Mouse (Mus musculus): ENCODE results near the gene Trpc2.

Gene Trpc2

DNA sequence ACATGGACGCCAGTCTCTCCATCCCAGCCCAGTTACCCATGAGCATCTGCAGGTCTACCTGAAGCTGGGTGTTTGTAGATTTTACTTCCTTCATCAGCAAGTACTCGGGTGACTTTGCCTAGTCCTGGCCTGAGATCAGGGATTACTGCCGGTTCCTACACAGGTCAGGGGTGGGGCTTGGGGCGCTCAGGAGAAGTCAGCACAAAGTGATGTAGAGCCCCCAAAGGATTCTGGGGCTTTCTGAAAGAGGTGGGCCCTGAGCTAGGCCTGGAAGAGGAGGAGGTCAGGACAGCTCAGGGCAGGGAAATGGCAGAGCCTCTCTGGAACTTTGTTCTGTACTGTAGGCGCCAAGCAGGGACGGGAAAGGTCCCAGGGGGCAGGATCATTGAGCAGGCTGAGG, 19.8 kb downstream of the Trpc2 start:
- no peak for DNase-seq (ENCODE audit: low spot score in 2 of 2)

DNA sequence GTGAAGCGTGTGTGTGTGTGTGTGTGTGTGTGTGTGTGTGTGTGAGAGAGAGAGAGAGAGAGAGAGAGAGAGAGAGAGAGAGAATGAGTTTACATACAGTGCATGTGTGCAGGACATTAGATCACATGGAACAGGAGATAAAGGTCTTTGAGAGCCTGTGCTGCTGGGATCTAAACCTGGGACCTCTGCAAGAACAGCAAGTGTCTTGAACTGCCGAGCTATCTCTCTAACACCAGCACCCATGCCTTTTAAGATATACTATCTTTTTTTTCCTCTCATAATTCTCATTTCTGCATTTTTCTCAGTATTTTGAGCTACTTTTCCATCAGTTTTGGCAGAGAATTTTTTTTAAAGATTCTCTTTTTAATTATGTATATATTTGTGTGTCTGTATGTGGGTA, 20.6 kb downstream of the Trpc2 start:
- no peak for DNase-seq (ENCODE audit: low spot score in 2 of 2)

DNA sequence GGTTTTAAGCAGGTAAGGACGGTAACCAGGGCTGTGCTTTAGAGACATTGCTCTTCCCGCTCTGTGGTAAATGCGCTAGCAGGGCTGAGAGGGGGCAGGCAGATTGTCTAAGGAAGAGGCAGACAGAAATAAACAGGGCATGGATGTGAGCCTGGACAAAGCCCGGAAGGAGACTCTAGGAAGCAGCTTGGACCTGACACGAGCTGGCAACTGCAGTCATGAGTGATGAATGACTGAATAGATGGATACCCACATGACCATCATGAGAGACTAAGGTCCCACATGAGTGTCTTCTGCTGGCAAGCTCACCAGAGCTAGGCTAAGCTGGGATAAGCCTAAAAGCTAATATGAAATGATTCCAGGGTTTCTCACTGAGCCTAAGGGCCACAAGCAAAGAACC, 21.2 kb downstream of the Trpc2 start:
- DNase-seq (ENCODE audit: low spot score in 2 of 2), result no peak

DNA sequence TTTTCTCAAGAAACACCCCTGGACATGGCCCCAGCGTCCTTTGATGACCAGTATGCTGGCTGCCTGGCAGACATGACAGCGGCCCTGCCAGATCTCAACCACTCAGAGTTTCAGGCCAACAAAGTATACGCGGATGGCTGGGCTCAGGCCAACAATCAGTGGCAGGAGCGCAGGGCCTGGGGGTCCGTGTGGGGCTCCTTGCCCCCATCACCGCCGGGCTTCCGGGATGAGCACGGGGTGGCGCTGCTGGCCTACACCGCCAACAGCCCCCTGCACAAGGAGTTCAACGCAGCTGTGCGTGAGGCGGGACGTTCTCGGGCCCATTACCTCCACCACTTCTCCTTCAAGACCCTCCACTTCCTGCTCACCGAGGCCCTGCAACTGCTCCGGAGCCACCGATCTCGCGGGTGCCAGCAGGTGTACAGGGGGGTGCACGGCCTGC, 23.8 kb downstream of the Trpc2 start:
- no peak for DNase-seq (ENCODE audit: low spot score in 2 of 2)

DNA sequence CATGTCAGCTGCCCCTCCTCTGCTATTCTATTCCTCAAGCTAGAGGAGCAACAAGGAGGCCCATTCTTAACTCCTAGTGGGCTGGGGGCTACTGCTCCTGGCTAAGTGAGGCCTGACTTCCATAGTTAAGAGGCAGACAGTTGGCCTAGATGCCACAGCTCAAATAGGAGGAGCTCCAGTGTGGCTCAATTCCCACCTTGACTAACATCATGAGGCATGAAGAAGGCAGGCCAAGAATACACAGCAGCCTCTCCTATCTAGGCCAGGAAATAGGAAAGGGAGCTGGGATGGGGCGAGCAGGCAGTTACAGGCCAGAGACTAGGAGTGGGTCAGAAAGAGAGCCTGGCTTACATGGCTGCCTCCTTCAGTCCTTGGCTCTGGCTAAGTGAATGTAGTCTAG, 25.3 kb downstream of the Trpc2 start:
- DNase-seq (ENCODE audit: low spot score in 2 of 2), result no peak

DNA sequence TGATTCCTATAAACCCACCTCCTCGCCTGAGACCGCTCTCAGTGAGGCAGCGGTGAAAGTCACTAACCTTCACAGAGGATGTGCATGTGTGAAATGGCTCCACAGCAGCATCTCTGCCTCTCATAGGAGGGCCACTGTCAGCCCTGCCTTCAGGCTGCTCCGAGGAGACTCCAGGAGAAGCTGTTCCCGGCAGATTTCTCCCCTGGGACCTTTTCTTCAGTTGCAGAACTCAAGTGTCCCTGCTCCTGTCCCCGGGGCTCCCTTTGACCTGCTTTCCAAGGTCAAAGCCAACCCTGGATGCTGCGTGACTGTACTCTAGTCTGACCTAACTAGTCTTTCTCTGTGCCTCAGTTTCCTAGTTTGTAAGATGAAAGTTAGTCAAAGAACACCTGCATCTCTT, 26.3 kb downstream of the Trpc2 start, which contains the start of gene Art5:
Gene Art5, minus strand, starts transcription at position 319 of the 400 bp plus-strand sequence.
- no peak for DNase-seq (ENCODE audit: low spot score in 2 of 2)

DNA sequence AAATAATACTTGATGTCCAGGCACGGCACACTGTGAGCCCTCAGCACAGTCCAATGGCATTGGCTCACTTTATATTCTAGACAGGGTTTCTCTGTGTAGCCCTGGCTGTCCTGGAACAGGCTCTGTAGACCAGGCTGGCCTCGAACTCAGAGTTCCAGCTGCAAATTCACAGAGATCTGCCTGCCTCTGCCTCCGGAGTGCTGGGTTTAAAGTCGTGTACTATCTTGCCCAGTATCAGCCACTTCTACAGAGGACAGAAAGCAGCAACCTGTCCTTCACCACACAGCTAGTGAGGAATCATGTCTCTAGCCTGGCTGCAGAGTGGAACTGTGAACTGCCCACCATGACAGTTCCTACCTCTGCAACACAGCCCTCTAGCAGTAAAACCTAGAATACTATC, 26.8 kb downstream of the Trpc2 start:
- DNase-seq (ENCODE audit: low spot score in 2 of 2), result no peak

DNA sequence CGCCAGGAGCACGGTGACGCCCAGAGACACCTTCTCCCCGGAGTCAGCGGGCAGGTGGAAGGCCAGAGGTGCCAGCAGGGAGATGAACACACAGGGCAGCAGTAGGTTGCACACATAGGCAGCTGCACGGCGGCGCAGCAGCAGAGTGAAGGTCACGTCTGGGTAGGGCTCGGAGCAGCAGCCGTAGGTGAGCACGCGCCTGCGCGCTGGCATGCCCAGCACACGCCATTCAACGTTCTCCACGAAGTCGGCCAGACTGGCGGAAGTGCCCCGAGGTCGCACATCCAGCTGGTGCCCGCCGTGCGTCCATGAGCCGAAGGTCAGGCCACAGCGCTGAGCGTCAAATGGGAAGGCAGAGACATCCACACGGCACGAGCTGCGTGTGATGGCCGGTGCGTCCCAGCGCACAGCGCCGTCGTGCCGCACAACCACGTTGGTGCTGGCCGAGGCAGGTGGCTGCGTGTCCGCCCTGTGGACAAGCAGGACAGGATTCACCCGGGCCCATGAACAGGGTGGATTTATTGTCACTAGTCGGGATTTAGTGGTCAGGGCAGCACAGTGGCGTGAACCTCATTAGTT, 30.3 kb downstream of the Trpc2 start:
- DNase-seq (ENCODE audit: low spot score in 2 of 2), result no peak

DNA sequence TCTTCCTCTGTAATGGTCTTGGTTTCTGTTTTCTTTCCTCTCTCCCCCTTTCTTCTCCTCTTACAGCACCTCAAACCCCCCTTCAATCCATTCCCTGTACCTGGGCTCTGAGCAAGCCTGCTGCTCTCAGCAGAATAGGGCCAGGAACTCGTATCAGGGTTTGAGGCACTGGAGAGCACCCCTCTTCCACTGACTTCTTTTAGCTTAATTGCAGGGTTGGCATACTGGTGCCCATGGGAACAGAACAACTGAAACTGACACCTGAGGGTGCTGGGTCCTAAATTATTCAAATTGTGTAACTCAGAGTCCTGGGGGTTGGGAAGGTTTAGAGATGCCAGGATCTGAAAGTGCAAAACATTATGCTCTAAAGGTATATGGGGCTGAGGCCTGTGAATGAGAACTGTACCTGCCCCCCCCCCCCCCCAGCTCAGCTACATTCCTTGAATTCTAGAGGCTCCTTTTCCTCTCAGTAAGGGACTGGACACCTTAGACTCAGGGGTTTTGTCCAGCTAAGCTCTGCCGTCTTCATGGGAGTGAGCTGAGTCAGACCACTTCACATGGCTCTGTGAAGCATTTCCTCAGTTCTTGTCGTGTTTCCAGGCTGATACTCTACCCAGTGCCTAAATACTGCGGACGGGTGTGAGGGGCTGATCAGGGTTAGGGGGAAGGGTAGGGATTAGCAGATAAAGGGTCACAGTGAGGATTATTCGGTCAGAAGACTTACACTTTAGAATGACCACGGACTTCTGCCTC, 33.8 kb downstream of the Trpc2 start, which contains the start of gene Chrna10:
Gene Chrna10, minus strand, starts transcription at position 250 of the 753 bp plus-strand sequence.
- DNase-seq (ENCODE audit: low spot score in 2 of 2), result no peak

DNA sequence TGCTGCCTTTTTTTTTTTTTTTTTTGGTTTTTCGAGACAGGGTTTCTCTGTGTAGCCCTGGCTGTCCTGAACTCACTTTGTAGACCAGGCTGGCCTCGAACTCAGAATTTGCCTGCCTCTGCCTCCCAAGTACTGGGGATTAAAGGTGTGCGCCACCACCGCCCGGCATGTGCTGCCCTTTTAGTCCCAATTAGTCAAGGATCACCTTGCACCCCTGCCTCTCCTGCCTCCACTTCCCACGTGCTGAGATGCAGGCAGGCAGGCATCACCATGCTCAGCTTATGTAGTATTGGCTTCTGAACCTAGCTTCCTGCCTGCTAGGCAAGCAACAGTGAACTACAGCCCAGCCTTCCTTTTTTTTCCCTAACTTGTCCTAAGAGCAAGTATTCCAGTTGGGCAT, 34.5 kb downstream of the Trpc2 start:
- DNase-seq (ENCODE audit: low spot score in 2 of 2), result no peak

DNA sequence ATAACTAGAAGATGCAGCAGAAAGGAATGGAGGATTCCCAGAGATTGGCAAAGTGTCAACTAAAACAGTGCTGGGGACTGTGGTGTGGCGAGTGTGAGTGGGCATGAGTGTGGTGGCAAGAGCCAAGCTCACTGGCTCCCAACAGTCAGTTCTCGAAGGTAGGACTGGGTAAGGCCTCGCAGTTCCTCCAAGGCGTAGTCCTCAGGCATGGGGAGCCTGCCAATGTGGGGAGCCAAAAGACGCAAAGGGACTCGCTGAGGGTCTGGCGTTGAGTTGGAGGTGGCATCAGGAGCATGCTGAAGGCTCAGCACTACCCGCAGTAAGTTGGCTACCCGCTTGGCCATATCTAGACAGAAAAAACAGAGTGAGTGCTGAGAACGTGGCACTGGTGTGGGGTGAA, 37.4 kb downstream of the Trpc2 start:
- DNase-seq (ENCODE audit: low spot score in 2 of 2), result no peak

DNA sequence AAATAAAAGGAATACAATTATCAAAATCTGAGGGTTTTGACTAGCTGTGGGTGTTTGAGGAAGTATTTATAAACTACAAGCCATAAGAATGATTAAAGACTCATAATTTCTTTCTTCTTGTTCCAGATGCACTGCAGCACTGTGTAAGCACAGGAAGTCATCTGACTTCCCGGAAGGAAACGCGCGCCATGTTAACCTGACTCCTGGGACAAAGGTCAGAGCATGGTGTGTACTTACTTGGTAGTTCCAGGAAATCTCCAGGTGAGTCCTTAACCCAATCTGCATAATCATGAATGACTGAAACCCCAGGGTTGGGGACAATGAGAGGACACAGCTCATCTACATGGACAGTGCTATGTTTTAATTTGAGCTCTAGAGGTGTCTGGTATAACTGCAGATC, 49.5 kb downstream of the Trpc2 start:
- no peak for DNase-seq (ENCODE audit: low spot score in 2 of 2)

DNA sequence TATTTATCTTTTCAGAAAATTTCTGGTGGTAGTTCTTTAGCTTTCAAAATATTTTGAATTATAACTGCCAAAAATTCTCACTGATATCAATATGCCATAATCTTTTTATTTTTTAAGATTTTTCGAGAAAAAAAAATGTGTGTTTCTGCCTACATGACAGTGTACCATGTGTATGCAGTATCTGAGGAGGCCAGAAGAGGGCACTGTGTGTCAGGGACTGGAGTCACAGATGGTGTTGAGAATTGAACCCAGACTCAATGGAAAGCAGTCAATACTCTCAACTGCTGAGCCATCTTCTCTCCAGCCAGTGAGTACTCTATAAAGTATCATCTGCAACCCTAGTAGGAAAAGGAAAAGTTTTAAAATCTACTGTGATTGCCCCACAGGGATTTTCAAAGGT, 54.5 kb downstream of the Trpc2 start:
- DNase-seq (ENCODE audit: low spot score in 2 of 2), result peak; percentile 24 to 43

DNA sequence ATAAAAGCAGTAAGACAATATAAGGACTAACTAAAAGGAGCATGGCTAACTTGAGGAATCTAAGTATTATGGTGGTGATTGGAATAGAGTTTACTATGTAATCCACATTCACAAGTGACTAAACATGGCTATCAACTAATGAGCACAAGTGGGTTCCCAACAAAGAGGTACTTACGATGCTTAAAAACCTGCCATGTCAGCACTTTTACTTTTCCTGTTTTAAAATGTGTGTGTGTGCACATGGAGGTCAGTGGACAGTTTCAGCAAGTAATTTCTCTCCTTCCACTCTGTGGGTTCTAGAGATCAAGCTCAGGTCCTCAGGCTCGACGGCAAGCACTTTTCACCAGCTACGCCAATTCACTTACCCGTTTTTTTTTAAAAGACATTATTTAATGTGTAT, 55.0 kb downstream of the Trpc2 start:
- DNase-seq (ENCODE audit: low spot score in 2 of 2), result no peak

All from spleen, postnatal 14 days (tissue).